Mouse (Mus musculus): ENCODE data around the gene Zfp329. TPM values are rescaled to one million over a fixed set of nuclear protein-coding genes. Genes with fewer than 3 reads are reported as not detected.
"Not testable (repeated sequence)": the region's sequence is repeated elsewhere in the genome, so short reads cannot be mapped to it uniquely, and the experiment has no call there.

Gene Zfp329
- total and polyA plus RNA-seq, 2 experiments from 2014 or later = 16.6 to 22.3 TPM

GRCm38 (mm10) chr7:12803727-12804071 is 15.0 kb downstream of the Zfp329 start:
- WGBS = 0% methylated on average over 16 of the region's 16 CpGs
- Histone ChIP-seq H3K27ac (ENCODE audit: low read depth, low read length) (peak overlapping the region; percentile 88), H3K4me1 (ENCODE audit: insufficient read depth, low read length) (no peaks in the 10 kb centered on the region; the same call in 1 of the 2 replicates), H3K9me3 (ENCODE audit: low read length) (peaks cover 5% of the 10 kb centered on the region; the same call in 1 of the 2 replicates), H3K4me3 (ENCODE audit: low read depth, low read length) (peak overlapping the region; percentile 48), H3K4me2 (ENCODE audit: low read depth, low read length, poor library complexity, severe bottlenecking) (peak overlapping the region; percentile 83), H3K9ac (replicated peaks; ENCODE audit: low read length, poor library complexity, severe bottlenecking) (peak overlapping the region; percentile 72), H3K36me3 (ENCODE audit: insufficient read depth, low read length) (peaks cover 18% of the 10 kb centered on the region), H3K27me3 (ENCODE audit: insufficient read depth, low read length) (no peaks in the 10 kb centered on the region)
- TF ChIP-seq CTCF (IDR thresholded peaks at IDR 0.05) = no peak
- DNase-seq (ENCODE audit: low spot score) (peak; percentile 8), ATAC-seq (ENCODE audit: low FRiP score) (peak; percentile 83; the same call in 1 of the 2 replicates)

GRCm38 (mm10) chr7:12802866-12803726 is 15.6 kb downstream of the Zfp329 start, which contains the start of gene Zscan18:
Gene Zscan18, minus strand, starts transcription at chr7:12803635.
- TF ChIP-seq CTCF (IDR thresholded peaks at IDR 0.05) = no peak
- peak; percentile 99 for ATAC-seq (ENCODE audit: low FRiP score)
- 4% methylated on average over 29 of the region's 31 CpGs for WGBS
- Histone ChIP-seq H3K27me3 (ENCODE audit: insufficient read depth, low read length) (no peaks in the 10 kb centered on the region), H3K4me2 (ENCODE audit: low read depth, low read length, poor library complexity, severe bottlenecking) (peak within 1 kb of the TSS; percentile 83), H3K4me3 (ENCODE audit: low read depth, low read length) (peak within 1 kb of the TSS; percentile 48), H3K36me3 (ENCODE audit: insufficient read depth, low read length) (peaks cover 12% of the 10 kb centered on the region), H3K27ac (ENCODE audit: low read depth, low read length) (peak within 1 kb of the TSS; percentile 88), H3K4me1 (ENCODE audit: insufficient read depth, low read length) (no peaks in the 10 kb centered on the region; the same call in 1 of the 2 replicates), H3K9ac (replicated peaks; ENCODE audit: low read length, poor library complexity, severe bottlenecking) (peak within 1 kb of the TSS; percentile 72), H3K9me3 (ENCODE audit: low read length) (no peaks in the 10 kb centered on the region)
- peak; percentile 94 for DNase-seq (ENCODE audit: low spot score)

GRCm38 (mm10) chr7:12799554-12799953 is 19.1 kb downstream of the Zfp329 start:
- H3K4me2 ChIP-seq (ENCODE audit: low read depth, low read length, poor library complexity, severe bottlenecking) = no peak overlapping the region
- no peak overlapping the region for H3K27ac ChIP-seq (ENCODE audit: low read depth, low read length)
- H3K4me3 ChIP-seq (ENCODE audit: low read depth, low read length) = no peak overlapping the region
- no peaks in the 10 kb centered on the region; the same call in 1 of the 2 replicates for H3K4me1 ChIP-seq (ENCODE audit: insufficient read depth, low read length)
- H3K36me3 ChIP-seq (ENCODE audit: insufficient read depth, low read length) = no peaks in the 10 kb centered on the region; the same call in 1 of the 2 replicates
- no peak for TF ChIP-seq CTCF (IDR thresholded peaks at IDR 0.05)
- no peak for ATAC-seq (ENCODE audit: low FRiP score)
- no peak overlapping the region for H3K9ac ChIP-seq (replicated peaks; ENCODE audit: low read length, poor library complexity, severe bottlenecking)
- H3K27me3 ChIP-seq (ENCODE audit: insufficient read depth, low read length) = no peaks in the 10 kb centered on the region
- 92% methylated on average over 1 of the region's 1 CpGs for WGBS
- H3K9me3 ChIP-seq (ENCODE audit: low read length) = peaks cover 6% of the 10 kb centered on the region; the same call in 1 of the 2 replicates
- DNase-seq (ENCODE audit: low spot score) = no peak

GRCm38 (mm10) chr7:12797971-12798370 is 20.7 kb downstream of the Zfp329 start:
- Histone ChIP-seq H3K36me3 (ENCODE audit: insufficient read depth, low read length) (no peaks in the 10 kb centered on the region; the same call in 1 of the 2 replicates), H3K9me3 (ENCODE audit: low read length) (peaks cover 6% of the 10 kb centered on the region; the same call in 1 of the 2 replicates), H3K27ac (ENCODE audit: low read depth, low read length) (no peak overlapping the region), H3K4me1 (ENCODE audit: insufficient read depth, low read length) (no peaks in the 10 kb centered on the region; the same call in 1 of the 2 replicates), H3K4me3 (ENCODE audit: low read depth, low read length) (no peak overlapping the region), H3K4me2 (ENCODE audit: low read depth, low read length, poor library complexity, severe bottlenecking) (no peak overlapping the region), H3K9ac (replicated peaks; ENCODE audit: low read length, poor library complexity, severe bottlenecking) (no peak overlapping the region), H3K27me3 (ENCODE audit: insufficient read depth, low read length) (no peaks in the 10 kb centered on the region)
- no peak for DNase-seq (ENCODE audit: low spot score)
- no peak for ATAC-seq (ENCODE audit: low FRiP score)
- WGBS = 69% methylated on average over 2 of the region's 2 CpGs
- TF ChIP-seq CTCF (IDR thresholded peaks at IDR 0.05) = no peak

- not testable (repeated sequence) for H3K27me3 ChIP-seq (ENCODE audit: insufficient read depth, low read length); H3K4me2 ChIP-seq (ENCODE audit: low read depth, low read length, poor library complexity, severe bottlenecking)
- 89% methylated on average over 11 of the region's 11 CpGs for WGBS
Observed at GRCm38 (mm10) chr7:12792624-12793023, 26.0 kb downstream of the Zfp329 start.

GRCm38 (mm10) chr7:12788025-12788424 is 30.6 kb downstream of the Zfp329 start:
- H3K4me2 ChIP-seq (ENCODE audit: low read depth, low read length, poor library complexity, severe bottlenecking) = no peak overlapping the region
- DNase-seq (ENCODE audit: low spot score) (peak; percentile 13), ATAC-seq (ENCODE audit: low FRiP score) (no peak)
- no peaks in the 10 kb centered on the region for H3K27me3 ChIP-seq (ENCODE audit: insufficient read depth, low read length)
- no peak overlapping the region for H3K9ac ChIP-seq (replicated peaks; ENCODE audit: low read length, poor library complexity, severe bottlenecking)
- no peaks in the 10 kb centered on the region for H3K36me3 ChIP-seq (ENCODE audit: insufficient read depth, low read length)
- no peak overlapping the region for H3K27ac ChIP-seq (ENCODE audit: low read depth, low read length)
- no peaks in the 10 kb centered on the region for H3K9me3 ChIP-seq (ENCODE audit: low read length)
- H3K4me1 ChIP-seq (ENCODE audit: insufficient read depth, low read length) = no peaks in the 10 kb centered on the region
- no peak overlapping the region for H3K4me3 ChIP-seq (ENCODE audit: low read depth, low read length)
- TF ChIP-seq CTCF (IDR thresholded peaks at IDR 0.05) = no peak
- WGBS = 9% methylated on average over 5 of the region's 5 CpGs

More at GRCm38 (mm10) chr7:12792624-12793023, 26.0 kb downstream of the Zfp329 start:
- DNase-seq (ENCODE audit: low spot score); H3K9me3 ChIP-seq (ENCODE audit: low read length); H3K27ac ChIP-seq (ENCODE audit: low read depth, low read length); ATAC-seq (ENCODE audit: low FRiP score); H3K4me3 ChIP-seq (ENCODE audit: low read depth, low read length); H3K36me3 ChIP-seq (ENCODE audit: insufficient read depth, low read length); H3K9ac ChIP-seq (replicated peaks; ENCODE audit: low read length, poor library complexity, severe bottlenecking); H3K4me1 ChIP-seq (ENCODE audit: insufficient read depth, low read length): not testable (repeated sequence)
